Mouse (Mus musculus): Measurements from ENCODE around the gene Phf11a. TPM values are rescaled to one million over a fixed set of nuclear protein-coding genes. Genes with fewer than 3 reads are reported as not detected.
A peak's percentile ranks its signal among the peaks of the same experiment; 100 is the strongest.
"Not testable (repeated sequence)": the region's sequence is repeated elsewhere in the genome, so short reads cannot be mapped to it uniquely, and the experiment has no call there.

The Phf11a gene
- polyA plus RNA-seq, 1 experiment from 2014 or later = not detected

DNA sequence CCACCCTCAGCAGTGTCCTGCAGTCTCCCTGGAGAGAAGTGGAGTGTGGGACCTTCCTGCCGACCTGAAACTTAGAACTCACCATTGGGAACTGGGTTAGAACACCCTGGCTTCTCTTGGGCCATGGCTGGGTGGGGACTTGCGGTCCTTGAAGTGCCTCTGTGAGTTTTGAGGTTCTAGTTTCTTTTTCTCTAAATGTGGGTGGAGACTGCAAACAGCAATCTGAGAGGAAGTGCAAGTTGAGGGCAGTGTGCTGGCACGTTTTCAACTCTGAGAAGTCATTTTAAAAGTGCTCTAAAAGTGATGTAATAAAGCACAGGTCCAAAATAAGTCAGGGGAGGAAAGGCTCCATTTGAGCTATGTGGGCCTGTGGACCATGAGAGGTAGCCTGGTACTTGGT is 37.3 kb downstream of the Phf11a start, which contains the start of gene Gm6904:
Gene Gm6904 (minus strand): TSS at position 161 of the 400 bp plus-strand sequence.
- Histone ChIP-seq H3K4me2 (ENCODE audit: low read length) (no peak within 1 kb of the TSS), H3K27me3 (replicated peaks; ENCODE audit: control insufficient read depth, insufficient read depth, low read length) (no peaks in the 10 kb centered on the region), H3K36me3 (ENCODE audit: control insufficient read depth, insufficient read depth, low read length) (no peaks in the 10 kb centered on the region), H3K9ac (ENCODE audit: low read length) (no peak within 1 kb of the TSS), H3K4me1 (ENCODE audit: control insufficient read depth, insufficient read depth, low read length) (no peaks in the 10 kb centered on the region), H3K9me3 (replicated peaks; ENCODE audit: control insufficient read depth, low read length) (no peaks in the 10 kb centered on the region), H3K4me3 (ENCODE audit: low read depth, low read length) (no peak within 1 kb of the TSS), H3K27ac (ENCODE audit: low read depth, low read length) (no peak within 1 kb of the TSS)
- 86% methylated on average over 3 of the region's 3 CpGs for WGBS
- ATAC-seq = no peak
- DNase-seq (ENCODE audit: low spot score) = no peak

DNA sequence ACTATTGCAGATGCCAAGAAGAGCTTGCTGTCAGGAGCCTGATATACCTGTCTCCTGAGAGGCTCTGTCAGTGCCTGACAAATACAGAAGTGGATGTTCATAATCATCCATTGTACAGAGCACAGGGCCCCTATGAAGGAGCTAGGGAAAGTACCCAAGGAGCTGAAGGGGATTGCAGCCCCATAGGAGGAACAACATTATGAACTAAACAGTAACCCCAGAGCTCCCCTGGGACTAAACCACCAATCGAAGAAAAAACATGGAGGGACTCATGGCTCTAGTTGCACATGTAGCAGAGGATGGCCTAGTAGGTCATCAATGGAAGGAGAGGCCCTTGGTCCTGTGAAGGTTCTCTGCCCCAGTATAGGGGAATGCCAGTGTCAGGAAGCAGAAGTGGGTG is 41.5 kb downstream of the Phf11a start:
- H3K27ac ChIP-seq (ENCODE audit: low read depth, low read length); H3K36me3 ChIP-seq (ENCODE audit: control insufficient read depth, insufficient read depth, low read length); H3K9me3 ChIP-seq (replicated peaks; ENCODE audit: control insufficient read depth, low read length); H3K4me3 ChIP-seq (ENCODE audit: low read depth, low read length); ATAC-seq; H3K4me2 ChIP-seq (ENCODE audit: low read length); H3K27me3 ChIP-seq (replicated peaks; ENCODE audit: control insufficient read depth, insufficient read depth, low read length); H3K4me1 ChIP-seq (ENCODE audit: control insufficient read depth, insufficient read depth, low read length); DNase-seq (ENCODE audit: low spot score); H3K9ac ChIP-seq (ENCODE audit: low read length): not testable (repeated sequence)
- 95% methylated on average over 1 of the region's 1 CpGs for WGBS

DNA sequence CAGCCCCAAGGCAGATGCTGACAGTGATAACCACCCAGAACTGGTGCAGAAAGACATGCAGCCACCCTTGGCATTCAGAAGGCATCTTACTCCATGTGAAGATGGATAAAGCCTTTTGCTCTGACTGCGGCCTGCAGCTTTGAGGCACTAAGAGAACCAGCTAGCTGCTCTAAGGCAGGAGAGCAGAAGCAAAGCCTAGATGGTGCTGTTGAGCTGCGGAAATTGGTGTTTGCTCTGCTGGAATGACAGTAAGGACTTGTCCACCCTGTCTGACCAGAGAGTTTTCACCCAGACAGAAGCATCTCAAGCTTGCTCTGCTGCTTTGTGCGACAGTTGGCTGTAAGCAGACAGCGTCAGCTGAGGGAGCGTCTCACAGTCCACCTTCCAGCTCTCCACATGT is 47.0 kb downstream of the Phf11a start:
- not testable (repeated sequence) for H3K4me1 ChIP-seq (ENCODE audit: control insufficient read depth, insufficient read depth, low read length); H3K36me3 ChIP-seq (ENCODE audit: control insufficient read depth, insufficient read depth, low read length); H3K9ac ChIP-seq (ENCODE audit: low read length); H3K4me2 ChIP-seq (ENCODE audit: low read length); H3K9me3 ChIP-seq (replicated peaks; ENCODE audit: control insufficient read depth, low read length); ATAC-seq; H3K4me3 ChIP-seq (ENCODE audit: low read depth, low read length); H3K27me3 ChIP-seq (replicated peaks; ENCODE audit: control insufficient read depth, insufficient read depth, low read length); H3K27ac ChIP-seq (ENCODE audit: low read depth, low read length)
- peak; percentile 30 for DNase-seq (ENCODE audit: low spot score)
- WGBS = 76% methylated on average over 5 of the region's 5 CpGs

DNA sequence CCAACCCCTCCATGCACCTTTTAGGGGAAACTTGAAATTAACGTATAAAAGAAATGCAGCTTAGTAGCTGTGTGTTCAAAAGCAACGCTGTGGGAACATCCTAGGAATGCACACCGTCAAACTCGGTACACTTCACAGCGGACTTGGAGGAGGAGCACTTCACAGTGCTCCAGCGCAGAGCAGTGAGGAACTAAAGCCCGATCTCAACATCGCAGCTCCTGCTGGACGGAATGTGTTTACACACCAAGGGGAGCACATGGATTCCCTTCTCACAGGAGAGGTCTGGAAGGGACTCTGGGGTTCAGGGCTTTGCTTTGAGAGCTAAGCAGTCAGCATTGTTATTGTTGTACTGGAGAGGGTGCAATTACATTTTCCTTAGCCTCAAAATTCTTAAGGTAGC is 63.7 kb downstream of the Phf11a start:
- Histone ChIP-seq H3K4me3 (ENCODE audit: low read depth, low read length) (no peak overlapping the region), H3K27me3 (replicated peaks; ENCODE audit: control insufficient read depth, insufficient read depth, low read length) (no peaks in the 10 kb centered on the region), H3K9ac (ENCODE audit: low read length) (no peak overlapping the region), H3K36me3 (ENCODE audit: control insufficient read depth, insufficient read depth, low read length) (peaks cover 89% of the 10 kb centered on the region), H3K27ac (ENCODE audit: low read depth, low read length) (no peak overlapping the region), H3K4me2 (ENCODE audit: low read length) (no peak overlapping the region), H3K4me1 (ENCODE audit: control insufficient read depth, insufficient read depth, low read length) (no peaks in the 10 kb centered on the region), H3K9me3 (replicated peaks; ENCODE audit: control insufficient read depth, low read length) (no peaks in the 10 kb centered on the region)
- WGBS = 95% methylated on average over 9 of the region's 9 CpGs
- DNase-seq (ENCODE audit: low spot score) = no peak
- ATAC-seq = no peak

DNA sequence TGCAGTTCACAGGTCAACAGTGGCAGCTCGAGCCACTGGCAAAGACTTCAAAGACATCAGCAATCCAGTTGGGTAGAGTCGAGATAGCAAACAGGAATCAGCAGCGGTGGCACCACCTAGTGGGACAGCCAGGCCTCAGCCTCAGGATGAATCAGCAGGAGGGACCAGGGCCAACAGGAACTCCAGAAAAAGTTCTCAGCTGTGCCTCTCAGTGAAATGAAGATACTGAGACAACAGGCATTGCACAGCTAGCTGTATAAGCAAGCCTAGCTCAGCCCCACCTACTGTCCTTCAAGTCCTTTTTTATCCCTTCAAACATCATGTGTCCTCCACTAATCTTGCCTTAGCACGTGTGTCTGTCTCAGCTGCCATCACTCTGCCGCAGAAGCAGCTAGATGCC is 65.3 kb downstream of the Phf11a start:
- WGBS = 77% methylated on average over 5 of the region's 5 CpGs
- no peak overlapping the region for H3K27ac ChIP-seq (ENCODE audit: low read depth, low read length)
- ATAC-seq (no peak), DNase-seq (ENCODE audit: low spot score) (no peak)
- H3K4me2 ChIP-seq (ENCODE audit: low read length) = no peak overlapping the region
- H3K27me3 ChIP-seq (replicated peaks; ENCODE audit: control insufficient read depth, insufficient read depth, low read length) = no peaks in the 10 kb centered on the region
- H3K4me3 ChIP-seq (ENCODE audit: low read depth, low read length) = no peak overlapping the region
- no peak overlapping the region for H3K9ac ChIP-seq (ENCODE audit: low read length)
- peaks cover 92% of the 10 kb centered on the region for H3K36me3 ChIP-seq (ENCODE audit: control insufficient read depth, insufficient read depth, low read length)
- no peaks in the 10 kb centered on the region for H3K9me3 ChIP-seq (replicated peaks; ENCODE audit: control insufficient read depth, low read length)
- no peaks in the 10 kb centered on the region for H3K4me1 ChIP-seq (ENCODE audit: control insufficient read depth, insufficient read depth, low read length)

DNA sequence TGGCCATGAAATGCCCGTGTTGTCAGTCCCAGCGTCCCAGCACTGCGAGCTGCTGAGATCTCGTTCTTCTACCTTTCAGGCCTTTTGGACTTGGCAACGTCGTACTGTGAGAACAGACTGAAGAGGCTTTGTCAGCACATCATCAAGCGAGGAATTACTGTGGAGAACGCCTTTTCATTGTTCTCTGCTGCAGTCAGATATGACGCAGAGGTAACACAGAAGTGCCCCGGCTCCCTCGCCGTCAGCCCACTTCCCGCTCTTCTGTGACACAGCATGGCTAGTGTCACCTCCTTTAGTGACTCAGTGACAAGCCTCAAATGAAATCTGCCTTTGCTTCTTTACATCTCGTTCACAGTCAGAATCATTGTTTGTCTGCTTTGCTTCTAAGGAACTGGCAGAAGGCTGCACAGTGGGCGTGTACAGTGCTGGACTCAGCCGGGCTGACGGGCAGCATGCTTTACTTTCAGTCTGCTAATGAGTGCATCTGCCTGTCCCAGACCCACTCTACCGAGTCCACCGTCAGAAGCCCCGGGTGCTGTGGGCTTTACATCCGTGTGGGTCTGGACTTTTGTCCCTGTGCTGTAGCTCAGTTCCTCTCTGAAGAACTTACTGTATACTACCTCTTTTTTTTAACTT is 66.9 kb downstream of the Phf11a start:
- Histone ChIP-seq H3K27ac (ENCODE audit: low read depth, low read length) (no peak overlapping the region), H3K9ac (ENCODE audit: low read length) (no peak overlapping the region), H3K9me3 (replicated peaks; ENCODE audit: control insufficient read depth, low read length) (no peaks in the 10 kb centered on the region), H3K27me3 (replicated peaks; ENCODE audit: control insufficient read depth, insufficient read depth, low read length) (no peaks in the 10 kb centered on the region), H3K4me3 (ENCODE audit: low read depth, low read length) (no peak overlapping the region), H3K4me1 (ENCODE audit: control insufficient read depth, insufficient read depth, low read length) (no peaks in the 10 kb centered on the region), H3K4me2 (ENCODE audit: low read length) (no peak overlapping the region), H3K36me3 (ENCODE audit: control insufficient read depth, insufficient read depth, low read length) (peaks cover 97% of the 10 kb centered on the region)
- DNase-seq (ENCODE audit: low spot score) = no peak
- no peak for ATAC-seq
- 85% methylated on average over 21 of the region's 21 CpGs for WGBS

DNA sequence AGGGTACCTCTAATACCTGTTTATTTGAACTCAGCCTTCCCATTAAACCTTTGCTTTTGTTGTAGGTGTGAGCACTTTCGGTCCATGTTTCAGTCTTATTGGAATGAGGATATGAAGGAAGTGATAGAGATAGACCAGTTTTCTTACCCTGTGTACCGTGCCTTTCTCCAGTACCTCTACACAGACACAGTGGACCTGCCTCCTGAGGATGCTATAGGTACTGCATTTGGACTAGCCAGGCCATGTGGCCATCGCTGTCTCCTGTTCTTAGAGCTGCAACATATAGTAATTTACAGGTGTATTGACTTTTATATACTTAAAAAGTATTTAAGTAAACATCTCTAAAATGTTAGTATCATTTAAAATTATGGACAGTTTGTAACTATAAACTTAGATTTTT is 67.5 kb downstream of the Phf11a start:
- no peak for DNase-seq (ENCODE audit: low spot score)
- Histone ChIP-seq H3K4me3 (ENCODE audit: low read depth, low read length) (no peak overlapping the region), H3K27ac (ENCODE audit: low read depth, low read length) (no peak overlapping the region), H3K4me1 (ENCODE audit: control insufficient read depth, insufficient read depth, low read length) (no peaks in the 10 kb centered on the region), H3K27me3 (replicated peaks; ENCODE audit: control insufficient read depth, insufficient read depth, low read length) (no peaks in the 10 kb centered on the region), H3K36me3 (ENCODE audit: control insufficient read depth, insufficient read depth, low read length) (peaks cover 96% of the 10 kb centered on the region), H3K9me3 (replicated peaks; ENCODE audit: control insufficient read depth, low read length) (no peaks in the 10 kb centered on the region), H3K9ac (ENCODE audit: low read length) (no peak overlapping the region), H3K4me2 (ENCODE audit: low read length) (no peak overlapping the region)
- 94% methylated on average over 3 of the region's 3 CpGs for WGBS
- no peak for ATAC-seq

Other genes with a start within 250 kb of the Phf11a start
- not detected in 2 replicates for gene 1700129C05Rik, start 154.6 kb downstream of the Phf11a start, polyA plus RNA-seq (2014; fragmentation: Nextera tagmentation; extraction: Ambion mirVana)
- gene Gm5142, start 118.8 kb downstream of the Phf11a start, polyA plus RNA-seq (2014; fragmentation: Nextera tagmentation; extraction: Ambion mirVana) = not detected in 2 replicates
- 43.0 and 56.0 TPM in 2 replicates for gene Rcbtb1, start 96.3 kb downstream of the Phf11a start, polyA plus RNA-seq (2014; fragmentation: Nextera tagmentation; extraction: Ambion mirVana)
- gene Gm6904, start 37.3 kb downstream of the Phf11a start, polyA plus RNA-seq (2014; fragmentation: Nextera tagmentation; extraction: Ambion mirVana) = not detected in 2 replicates
- 0.27 and 0.43 TPM in 2 replicates for gene Phf11b, start 43.8 kb upstream of the Phf11a start, polyA plus RNA-seq (2014; fragmentation: Nextera tagmentation; extraction: Ambion mirVana)
- gene Phf11d, start 67.9 kb upstream of the Phf11a start, polyA plus RNA-seq (2014; fragmentation: Nextera tagmentation; extraction: Ambion mirVana) = 0.18 and 0.30 TPM in 2 replicates
- 0.12 and 0.34 TPM in 2 replicates for gene Phf11c, start 97.9 kb upstream of the Phf11a start, polyA plus RNA-seq (2014; fragmentation: Nextera tagmentation; extraction: Ambion mirVana)
- 8.0 and 9.7 TPM in 2 replicates for gene Setdb2, start 143.4 kb upstream of the Phf11a start, polyA plus RNA-seq (2014; fragmentation: Nextera tagmentation; extraction: Ambion mirVana)
- gene Cab39l, start 143.4 kb upstream of the Phf11a start, polyA plus RNA-seq (2014; fragmentation: Nextera tagmentation; extraction: Ambion mirVana) = 27.2 and 27.9 TPM in 2 replicates